Mouse (Mus musculus): Measurements from ENCODE around the gene Rabgap1.
"Not testable (repeated sequence)": the region's sequence is repeated elsewhere in the genome, so short reads cannot be mapped to it uniquely, and the experiment has no call there.

The Rabgap1 gene

GRCm38 (mm10) chr2:37442611-37443591, at the start of gene Rabgap1, which contains the start of the genes Zbtb26 and Zbtb6:
Gene Rabgap1 (plus strand): TSS chr2:37443279.
Gene Zbtb26 (minus strand): TSS chr2:37443135.
Gene Zbtb6 (minus strand): TSS chr2:37443171.
- DNase-seq (ENCODE audit: low spot score): peak; percentile 99

GRCm38 (mm10) chr2:37395539-37395938, 47.5 kb upstream of the Rabgap1 start:
- DNase-seq (ENCODE audit: low spot score): peak; percentile 34

GRCm38 (mm10) chr2:37421903-37422302, 21.2 kb upstream of the Rabgap1 start:
- no peak for DNase-seq (ENCODE audit: low spot score)

- peak; percentile 99 for DNase-seq (ENCODE audit: low spot score)
Observed at GRCm38 (mm10) chr2:37422306-37423304, 20.5 kb upstream of the Rabgap1 start, which contains the start of gene Rc3h2. Gene Rc3h2 (minus strand): TSS chr2:37422903.

- DNase-seq (ENCODE audit: low spot score): peak; percentile 30
Observed at GRCm38 (mm10) chr2:37423671-37424070, 19.4 kb upstream of the Rabgap1 start.

GRCm38 (mm10) chr2:37430593-37431464, 12.2 kb upstream of the Rabgap1 start:
- DNase-seq (ENCODE audit: low spot score): peak; percentile 95

- peak; percentile 63 for DNase-seq (ENCODE audit: low spot score)
Observed at GRCm38 (mm10) chr2:37431609-37432008, 11.5 kb upstream of the Rabgap1 start.

GRCm38 (mm10) chr2:37451667-37452375, 8.7 kb downstream of the Rabgap1 start:
- DNase-seq (ENCODE audit: low spot score): peak; percentile 98

GRCm38 (mm10) chr2:37452376-37452760, 9.3 kb downstream of the Rabgap1 start:
- no peak for DNase-seq (ENCODE audit: low spot score)

GRCm38 (mm10) chr2:37460707-37461106, 17.6 kb downstream of the Rabgap1 start:
- no peak for DNase-seq (ENCODE audit: low spot score)

- DNase-seq (ENCODE audit: low spot score): peak; percentile 60
Observed at GRCm38 (mm10) chr2:37466266-37466665, 23.2 kb downstream of the Rabgap1 start.

GRCm38 (mm10) chr2:37479559-37479958, 36.5 kb downstream of the Rabgap1 start:
- DNase-seq (ENCODE audit: low spot score): no peak

GRCm38 (mm10) chr2:37480039-37480438, 37.0 kb downstream of the Rabgap1 start:
- no peak for DNase-seq (ENCODE audit: low spot score)

GRCm38 (mm10) chr2:37484165-37484564, 41.1 kb downstream of the Rabgap1 start:
- DNase-seq (ENCODE audit: low spot score): no peak

- DNase-seq (ENCODE audit: low spot score): peak; percentile 74
Observed at GRCm38 (mm10) chr2:37485370-37485769, 42.3 kb downstream of the Rabgap1 start.

GRCm38 (mm10) chr2:37486408-37486807, 43.3 kb downstream of the Rabgap1 start:
- no peak for DNase-seq (ENCODE audit: low spot score)

- DNase-seq (ENCODE audit: low spot score): peak; percentile 56
Observed at GRCm38 (mm10) chr2:37488956-37489355, 45.9 kb downstream of the Rabgap1 start.

- peak; percentile 20 for DNase-seq (ENCODE audit: low spot score)
Observed at GRCm38 (mm10) chr2:37497321-37497720, 54.2 kb downstream of the Rabgap1 start.

GRCm38 (mm10) chr2:37505856-37506255, 62.8 kb downstream of the Rabgap1 start:
- DNase-seq (ENCODE audit: low spot score): not testable (repeated sequence)
